Mouse (Mus musculus): ENCODE results near the gene Cd101. TPM values are rescaled to one million over a fixed set of nuclear protein-coding genes. Genes with fewer than 3 reads are reported as not detected.

The Cd101 gene
- polyA plus RNA-seq, 1 experiment from 2014 or later, result 0.06 TPM

DNA sequence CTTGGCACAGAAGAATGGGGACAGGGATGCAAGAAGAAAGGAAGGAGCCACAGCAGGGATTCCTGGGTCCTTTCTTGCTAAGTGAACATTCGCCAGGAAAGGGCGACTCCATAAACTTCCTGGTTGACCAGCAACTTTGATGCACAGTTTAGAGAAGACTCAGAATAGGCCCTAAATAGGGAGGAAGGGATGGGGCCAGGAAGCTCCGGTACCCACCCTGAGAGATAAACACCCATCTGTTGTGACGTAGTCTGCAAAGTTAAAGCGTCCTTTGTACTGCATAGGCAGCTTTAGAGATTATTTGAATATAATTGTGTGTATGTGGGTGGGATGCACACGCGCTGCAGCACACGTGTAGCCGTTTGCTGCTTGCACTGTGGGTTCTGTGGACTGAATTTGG, 5.2 kb upstream of the Cd101 start:
- Histone ChIP-seq H3K9me3 (replicated peaks) (no peaks in the 10 kb centered on the region), H3K27me3 (ENCODE audit: low read depth, poor library complexity, severe bottlenecking) (no peaks in the 10 kb centered on the region), H3K4me3 (no peak overlapping the region), H3K27ac (replicated peaks) (no peak overlapping the region), H3K4me1 (peaks cover 4% of the 10 kb centered on the region; the same call in 1 of the 2 replicates), H3K36me3 (no peaks in the 10 kb centered on the region)
- DNase-seq (ENCODE audit: low spot score), result no peak
- WGBS, result 88% methylated on average over 9 of the region's 9 CpGs

DNA sequence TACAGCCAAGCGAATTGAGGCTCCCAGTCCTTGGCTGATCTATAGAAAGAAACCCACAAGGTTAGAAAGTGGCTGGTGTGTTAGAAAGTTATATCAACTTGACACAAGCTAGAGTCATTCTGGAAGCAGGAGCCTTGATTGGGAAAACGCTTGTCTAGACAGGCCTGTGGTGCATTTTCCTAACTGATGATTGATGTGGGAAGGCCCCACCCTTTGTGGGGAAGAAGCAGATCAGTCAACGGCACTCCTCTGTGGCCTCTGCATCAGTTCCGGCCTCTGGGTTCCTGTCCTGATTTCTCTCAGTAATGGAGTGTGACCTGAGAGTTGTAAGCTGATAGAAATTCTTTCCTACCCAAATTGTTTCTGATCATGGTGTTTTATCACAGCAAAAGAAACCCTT, 4.3 kb upstream of the Cd101 start:
- H3K4me3 ChIP-seq, result no peak overlapping the region
- no peaks in the 10 kb centered on the region for H3K36me3 ChIP-seq
- H3K9me3 ChIP-seq (replicated peaks), result no peaks in the 10 kb centered on the region
- no peak for DNase-seq (ENCODE audit: low spot score)
- no peaks in the 10 kb centered on the region for H3K27me3 ChIP-seq (ENCODE audit: low read depth, poor library complexity, severe bottlenecking)
- peaks cover 4% of the 10 kb centered on the region; the same call in 1 of the 2 replicates for H3K4me1 ChIP-seq
- H3K27ac ChIP-seq (replicated peaks), result no peak overlapping the region
- WGBS, result 83% methylated on average over 4 of the region's 4 CpGs

DNA sequence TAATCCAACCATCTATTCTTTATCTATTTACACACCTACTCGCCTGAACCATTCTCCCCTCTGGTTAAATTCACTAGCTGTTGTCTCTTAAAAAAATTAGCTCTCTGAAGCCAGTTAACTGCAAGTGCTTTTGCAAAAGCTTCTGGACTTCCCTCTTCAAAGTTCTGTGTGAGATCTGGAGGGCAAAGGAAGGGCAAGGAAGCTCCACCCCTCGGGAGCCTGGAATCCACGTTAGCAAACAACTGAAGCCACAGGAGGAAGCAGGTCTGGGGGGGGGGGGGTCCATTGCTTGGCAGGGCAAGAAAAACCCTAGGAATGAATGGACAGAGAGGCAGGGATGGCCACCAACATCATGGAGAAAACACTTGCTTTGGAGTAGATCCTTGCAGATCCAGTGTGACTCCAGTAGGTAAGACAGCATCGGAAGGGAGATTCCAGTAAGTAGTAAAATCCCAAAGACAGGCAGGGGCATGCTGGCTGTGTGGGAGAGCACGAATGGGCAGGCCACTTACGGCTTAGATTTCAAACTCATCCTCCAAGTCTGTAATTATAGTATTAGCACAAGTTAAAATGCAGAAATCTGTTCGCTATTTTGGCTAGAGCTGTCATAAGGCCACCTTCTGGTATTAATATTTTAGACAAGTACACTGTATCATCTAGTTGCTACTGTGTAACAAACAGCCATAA, 2.2 kb upstream of the Cd101 start:
- Histone ChIP-seq H3K4me3 (no peak overlapping the region), H3K36me3 (no peaks in the 10 kb centered on the region), H3K9me3 (replicated peaks) (no peaks in the 10 kb centered on the region), H3K27me3 (ENCODE audit: low read depth, poor library complexity, severe bottlenecking) (no peaks in the 10 kb centered on the region), H3K27ac (replicated peaks) (no peak overlapping the region), H3K4me1 (no peaks in the 10 kb centered on the region)
- 70% methylated on average over 7 of the region's 7 CpGs for WGBS
- DNase-seq (ENCODE audit: low spot score), result no peak

DNA sequence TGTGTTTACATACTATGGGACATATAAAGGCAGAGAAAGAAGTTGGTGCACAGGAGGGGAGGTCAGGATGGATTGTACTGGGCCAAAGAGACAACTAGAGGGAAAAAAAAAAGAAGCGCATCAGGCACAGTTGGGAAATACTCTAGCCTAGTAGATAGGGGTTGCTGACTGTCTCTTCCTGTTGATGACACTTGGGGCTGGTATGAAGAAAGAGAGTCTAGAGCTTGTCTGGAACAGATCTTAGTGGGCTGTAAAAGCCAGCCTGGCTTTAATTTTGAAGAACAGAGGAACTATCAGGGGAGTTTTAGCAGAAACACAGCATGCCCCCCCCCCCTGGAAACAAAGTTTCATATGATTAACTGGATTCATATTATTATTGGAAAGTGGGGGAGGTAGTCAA, 1.3 kb upstream of the Cd101 start:
- no peak for DNase-seq (ENCODE audit: low spot score)

DNA sequence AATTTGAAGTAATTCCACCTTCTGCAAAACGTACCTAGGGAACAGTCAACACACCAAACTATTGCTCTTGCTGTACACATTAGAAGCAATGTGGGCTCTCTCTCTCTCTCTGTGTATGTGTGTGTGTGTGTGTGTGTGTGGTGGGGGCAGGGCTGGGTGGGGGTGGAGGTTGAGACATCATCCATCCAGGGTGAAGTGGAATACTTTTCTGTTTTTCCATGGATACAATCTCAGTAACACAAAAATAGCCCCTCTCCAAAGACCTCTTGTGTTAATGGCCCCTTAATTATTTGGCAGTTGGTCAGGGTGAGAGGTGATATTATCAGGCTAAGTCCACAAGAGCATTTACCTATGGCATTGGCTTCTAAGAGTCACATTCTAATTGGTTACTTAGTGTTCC, 2.6 kb downstream of the Cd101 start:
- Histone ChIP-seq H3K27me3 (ENCODE audit: low read depth, poor library complexity, severe bottlenecking) (no peaks in the 10 kb centered on the region), H3K9me3 (replicated peaks) (no peaks in the 10 kb centered on the region), H3K4me3 (no peak overlapping the region), H3K27ac (replicated peaks) (no peak overlapping the region), H3K36me3 (no peaks in the 10 kb centered on the region), H3K4me1 (no peaks in the 10 kb centered on the region)
- no peak for DNase-seq (ENCODE audit: low spot score)
- 86% methylated on average over 1 of the region's 1 CpGs for WGBS

More for the DNA sequence above, 1.3 kb upstream of the Cd101 start:
- H3K36me3 ChIP-seq, result no peaks in the 10 kb centered on the region
- 89% methylated on average over 1 of the region's 1 CpGs for WGBS
- H3K27me3 ChIP-seq (ENCODE audit: low read depth, poor library complexity, severe bottlenecking), result no peaks in the 10 kb centered on the region
- H3K4me3 ChIP-seq, result no peak overlapping the region
- H3K4me1 ChIP-seq, result no peaks in the 10 kb centered on the region
- H3K27ac ChIP-seq (replicated peaks), result no peak overlapping the region
- no peaks in the 10 kb centered on the region for H3K9me3 ChIP-seq (replicated peaks)

DNA sequence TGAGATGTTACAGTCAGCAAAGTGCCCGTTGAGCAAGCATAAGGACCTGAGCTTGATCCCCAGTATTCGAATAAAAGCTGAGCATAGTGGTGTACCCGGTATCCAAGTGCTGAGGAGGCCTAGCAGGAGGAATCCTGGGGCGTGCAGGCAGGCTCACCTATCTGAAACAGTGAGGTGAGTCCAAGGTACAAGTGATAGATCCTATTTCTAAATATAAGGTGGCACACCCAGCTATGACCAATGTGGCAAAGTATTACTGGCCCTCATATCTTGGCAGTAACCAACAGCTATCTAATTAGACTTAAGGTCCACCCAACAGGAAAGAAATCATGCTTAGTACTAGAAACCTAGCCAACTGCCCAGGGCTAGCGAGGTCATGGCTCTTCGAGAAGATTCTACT, 6.4 kb downstream of the Cd101 start:
- 90% methylated on average over 6 of the region's 6 CpGs for WGBS

DNA sequence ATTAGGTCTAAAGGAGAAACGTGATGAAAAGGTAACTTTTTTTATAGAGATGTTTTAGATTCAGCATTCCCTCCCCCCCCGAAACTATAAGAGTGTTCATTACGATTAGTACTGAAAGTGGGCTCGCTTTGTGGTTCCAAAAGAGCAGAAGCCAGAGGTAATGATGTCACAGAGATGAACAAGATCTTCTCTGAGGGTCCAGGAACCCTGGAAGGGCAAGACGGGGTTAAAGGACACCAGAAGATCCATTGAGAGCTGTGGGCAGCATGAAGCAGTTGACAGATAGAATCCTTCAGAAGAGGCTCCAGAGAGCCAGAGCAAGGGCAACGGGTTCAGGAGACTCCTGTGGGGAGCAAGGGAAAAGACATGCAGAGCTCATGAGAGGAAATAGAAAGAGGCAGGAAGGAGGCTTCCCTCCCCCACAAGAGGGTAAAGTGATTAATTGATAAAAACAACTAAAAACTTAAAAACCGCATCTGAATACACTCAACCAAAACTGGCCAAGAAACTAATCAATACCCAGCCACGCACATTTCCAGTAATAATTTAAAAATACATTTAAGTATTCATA, 7.8 kb downstream of the Cd101 start:
- no peaks in the 10 kb centered on the region for H3K27me3 ChIP-seq (ENCODE audit: low read depth, poor library complexity, severe bottlenecking)
- H3K27ac ChIP-seq (replicated peaks), result no peak overlapping the region
- H3K36me3 ChIP-seq, result no peaks in the 10 kb centered on the region
- 83% methylated on average over 8 of the region's 8 CpGs for whole genome bisulfite sequencing
- no peak overlapping the region for H3K4me3 ChIP-seq
- H3K9me3 ChIP-seq (replicated peaks), result no peaks in the 10 kb centered on the region
- H3K4me1 ChIP-seq, result no peaks in the 10 kb centered on the region
- DNase-seq (ENCODE audit: low spot score), result no peak

More for the DNA sequence above, 6.4 kb downstream of the Cd101 start:
- no peak for DNase-seq (ENCODE audit: low spot score)
- H3K9me3 ChIP-seq (replicated peaks), result no peaks in the 10 kb centered on the region
- no peaks in the 10 kb centered on the region for H3K4me1 ChIP-seq
- no peak overlapping the region for H3K27ac ChIP-seq (replicated peaks)
- H3K27me3 ChIP-seq (ENCODE audit: low read depth, poor library complexity, severe bottlenecking), result no peaks in the 10 kb centered on the region
- H3K36me3 ChIP-seq, result no peaks in the 10 kb centered on the region
- no peak overlapping the region for H3K4me3 ChIP-seq

DNA sequence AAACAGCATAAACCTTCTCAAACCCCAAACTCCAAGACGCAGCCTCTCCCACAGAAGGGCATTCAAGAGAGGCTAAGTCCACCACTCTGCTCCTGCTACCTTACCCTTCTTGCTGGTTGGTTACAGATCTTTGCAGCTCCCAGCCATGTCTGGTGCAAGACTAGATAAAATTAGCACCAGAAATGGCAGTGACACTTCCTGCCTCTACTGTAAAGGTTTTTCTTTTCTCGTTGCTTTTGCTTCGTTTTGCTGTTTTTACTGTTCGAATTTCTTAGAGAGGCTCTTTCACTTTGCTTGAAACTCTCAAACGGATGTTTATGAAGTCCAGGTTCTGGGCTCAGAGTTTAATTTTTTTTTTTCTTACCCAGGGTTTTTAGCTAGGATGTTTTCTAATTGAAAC, 8.3 kb downstream of the Cd101 start:
- no peak overlapping the region for H3K4me3 ChIP-seq
- H3K36me3 ChIP-seq, result no peaks in the 10 kb centered on the region
- H3K4me1 ChIP-seq, result 0 out of 2 replicates have a peak, but pooled peaks cover under 1% of the 10 kb centered on the region
- no peaks in the 10 kb centered on the region for H3K9me3 ChIP-seq (replicated peaks)
- no peak overlapping the region for H3K27ac ChIP-seq (replicated peaks)
- no peaks in the 10 kb centered on the region for H3K27me3 ChIP-seq (ENCODE audit: low read depth, poor library complexity, severe bottlenecking)
- DNase-seq (ENCODE audit: low spot score), result no peak
- WGBS, result 88% methylated on average over 5 of the region's 5 CpGs

DNA sequence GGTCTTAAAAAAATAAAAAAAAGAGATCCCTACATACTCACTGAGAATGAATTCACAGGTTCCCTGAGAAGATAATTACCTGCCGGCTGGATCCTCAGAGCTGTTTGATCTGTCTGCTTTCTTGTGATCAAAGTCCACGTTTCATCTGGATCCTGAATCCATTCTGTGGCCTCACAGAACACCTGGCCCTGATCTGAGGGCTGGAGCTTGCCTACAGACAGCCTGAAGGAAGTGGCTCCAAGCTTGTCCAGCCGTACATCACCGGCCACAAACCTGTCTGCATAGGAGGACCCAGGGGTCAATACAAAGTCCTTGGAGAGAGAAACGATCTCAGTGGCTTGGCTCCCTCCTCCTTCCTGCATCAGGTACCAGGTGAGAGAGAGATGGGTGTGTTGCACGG, 10.9 kb downstream of the Cd101 start:
- 0 out of 2 replicates have a peak, but pooled peaks cover 10% of the 10 kb centered on the region for H3K4me1 ChIP-seq
- H3K27ac ChIP-seq (replicated peaks), result no peak overlapping the region
- H3K36me3 ChIP-seq, result no peaks in the 10 kb centered on the region
- no peaks in the 10 kb centered on the region for H3K27me3 ChIP-seq (ENCODE audit: low read depth, poor library complexity, severe bottlenecking)
- DNase-seq (ENCODE audit: low spot score), result no peak
- H3K4me3 ChIP-seq, result no peak overlapping the region
- H3K9me3 ChIP-seq (replicated peaks), result no peaks in the 10 kb centered on the region
- 91% methylated on average over 6 of the region's 6 CpGs for WGBS

DNA sequence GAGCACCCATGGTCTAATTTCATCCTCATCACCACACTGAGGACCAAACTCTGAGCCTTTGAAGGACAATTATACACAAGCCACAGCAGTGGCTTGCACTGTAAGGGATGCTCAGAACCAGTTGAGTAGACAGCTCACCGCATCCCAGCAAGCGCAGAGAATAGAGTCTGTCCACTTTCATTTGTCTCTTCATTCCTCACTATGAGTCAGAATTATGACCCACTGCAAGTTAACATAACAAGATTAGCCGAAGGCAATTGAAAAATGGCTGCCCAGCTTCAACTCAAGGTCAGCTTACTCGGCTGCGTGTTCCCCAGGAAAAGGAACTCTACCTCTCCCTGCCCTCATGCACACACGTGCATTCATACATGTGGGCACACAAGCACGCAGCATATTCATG, 13.3 kb downstream of the Cd101 start:
- Histone ChIP-seq H3K27me3 (ENCODE audit: low read depth, poor library complexity, severe bottlenecking) (no peaks in the 10 kb centered on the region), H3K27ac (replicated peaks) (no peak overlapping the region), H3K4me3 (no peak overlapping the region), H3K4me1 (peaks cover 14% of the 10 kb centered on the region; the same call in 1 of the 2 replicates), H3K9me3 (replicated peaks) (no peaks in the 10 kb centered on the region), H3K36me3 (no peaks in the 10 kb centered on the region)
- WGBS, result 92% methylated on average over 7 of the region's 7 CpGs
- DNase-seq (ENCODE audit: low spot score), result no peak

DNA sequence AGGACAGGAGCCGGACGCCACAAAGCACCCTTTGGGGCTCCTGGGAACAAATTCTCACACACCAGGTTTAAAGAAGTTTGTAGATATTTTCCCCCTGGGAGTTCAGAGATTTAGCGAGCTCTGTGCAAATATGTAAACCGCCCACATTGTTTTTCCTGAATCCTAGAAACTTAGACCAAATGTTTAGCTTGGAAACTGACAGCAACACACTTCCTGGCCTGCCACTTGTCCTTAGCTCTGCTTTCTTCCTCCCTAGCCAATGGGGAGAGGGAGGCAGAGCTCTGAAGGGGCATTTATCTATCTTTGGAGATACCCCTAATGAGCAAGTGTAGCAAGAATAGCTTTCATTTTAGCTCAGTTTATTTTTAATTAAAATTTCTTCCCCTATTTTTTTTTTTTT, 14.1 kb downstream of the Cd101 start:
- Histone ChIP-seq H3K9me3 (replicated peaks) (no peaks in the 10 kb centered on the region), H3K4me1 (peaks cover 14% of the 10 kb centered on the region; the same call in 1 of the 2 replicates), H3K27ac (replicated peaks) (no peak overlapping the region), H3K4me3 (no peak overlapping the region), H3K36me3 (no peaks in the 10 kb centered on the region), H3K27me3 (ENCODE audit: low read depth, poor library complexity, severe bottlenecking) (no peaks in the 10 kb centered on the region)
- WGBS, result 62% methylated on average over 4 of the region's 4 CpGs
- no peak for DNase-seq (ENCODE audit: low spot score)

DNA sequence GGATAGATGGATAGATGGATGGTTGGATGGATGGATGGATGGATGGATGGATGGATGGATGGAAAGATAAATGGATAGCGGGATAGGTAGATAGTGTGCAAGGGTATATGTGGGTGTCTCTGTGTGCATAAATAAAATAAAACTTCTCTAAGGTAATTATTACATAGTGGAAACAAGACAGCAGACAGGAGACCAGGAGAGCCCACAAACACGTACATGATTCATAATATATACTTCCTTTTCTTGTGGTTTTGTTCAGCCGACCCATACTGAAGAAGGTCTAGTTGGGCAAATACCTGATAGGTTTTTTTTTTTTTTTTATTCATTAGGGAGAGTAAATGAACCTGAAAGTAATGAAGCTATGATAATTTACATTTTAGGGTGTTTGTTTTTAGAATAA, 15.8 kb downstream of the Cd101 start:
- no peak overlapping the region for H3K27ac ChIP-seq (replicated peaks)
- H3K9me3 ChIP-seq (replicated peaks), result no peaks in the 10 kb centered on the region
- no peak overlapping the region for H3K4me3 ChIP-seq
- 88% methylated on average over 3 of the region's 3 CpGs for WGBS
- no peak for DNase-seq (ENCODE audit: low spot score)
- H3K36me3 ChIP-seq, result no peaks in the 10 kb centered on the region
- peaks cover 17% of the 10 kb centered on the region; the same call in 1 of the 2 replicates for H3K4me1 ChIP-seq
- H3K27me3 ChIP-seq (ENCODE audit: low read depth, poor library complexity, severe bottlenecking), result no peaks in the 10 kb centered on the region

DNA sequence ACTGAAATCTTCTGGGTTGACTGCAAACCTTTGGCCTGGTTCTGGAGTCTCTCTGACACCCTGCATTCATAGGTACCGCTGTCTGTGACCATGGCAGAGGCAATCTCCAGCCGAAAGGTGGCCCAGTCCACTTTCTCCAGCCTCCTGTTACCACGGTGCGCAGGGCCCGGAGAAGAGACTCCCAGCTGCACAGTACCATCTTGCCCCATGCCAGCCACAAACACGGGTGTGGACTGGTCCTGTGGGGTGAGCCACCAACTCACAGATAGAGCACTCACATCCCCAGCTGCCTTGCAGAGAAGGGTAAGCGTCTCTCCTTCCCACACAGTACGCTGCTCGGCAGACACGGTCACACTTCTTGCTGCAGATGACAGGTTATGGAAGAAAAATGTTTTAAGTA, 16.4 kb downstream of the Cd101 start:
- Histone ChIP-seq H3K36me3 (no peaks in the 10 kb centered on the region), H3K4me3 (no peak overlapping the region), H3K9me3 (replicated peaks) (no peaks in the 10 kb centered on the region), H3K27me3 (ENCODE audit: low read depth, poor library complexity, severe bottlenecking) (no peaks in the 10 kb centered on the region), H3K4me1 (peaks cover 17% of the 10 kb centered on the region; the same call in 1 of the 2 replicates), H3K27ac (replicated peaks) (no peak overlapping the region)
- 95% methylated on average over 10 of the region's 10 CpGs for WGBS
- DNase-seq (ENCODE audit: low spot score), result no peak
